Mouse (Mus musculus) liver, adult 2 months (tissue): ENCODE data around the gene Glud1.

Experiments used
- CTCF ChIP-seq: fragments of 200-500 bp; IDR thresholded peaks from 2 replicates; pipeline ENCODE4 v1.5.1; 2011; ENCODE audit warnings: low read depth, low read length, control low read depth
- POLR2A ChIP-seq: fragments of 200-500 bp; IDR thresholded peaks from 2 replicates; pipeline ENCODE4 v1.6.1; 2011; ENCODE audit warnings: low read length, control low read depth; ENCODE audit not compliant: insufficient read depth; ENCODE audit errors: extremely low read depth

DNA sequence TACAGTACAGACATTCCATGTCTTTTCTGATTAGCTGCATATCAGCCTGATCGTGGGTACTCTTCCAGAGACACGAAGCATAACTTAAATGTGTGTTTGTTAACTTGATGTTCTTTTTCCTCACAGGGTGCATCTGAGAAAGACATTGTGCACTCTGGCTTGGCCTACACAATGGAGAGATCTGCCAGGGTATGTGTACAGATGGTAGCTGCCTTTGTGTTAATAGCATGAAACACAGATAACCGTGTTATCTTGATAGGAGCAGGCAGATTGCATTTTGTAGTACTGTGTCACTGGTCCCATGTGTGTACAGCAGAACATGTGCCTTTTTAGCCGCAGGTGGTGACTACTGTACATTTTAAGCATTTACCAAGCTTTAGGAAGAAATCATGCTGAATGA, 31.5 kb downstream of the Glud1 start:
- TF ChIP-seq POLR2A (no peak), CTCF (no peak)
